Mouse (Mus musculus) heart, embryonic 16.5 days (tissue): ENCODE data around the gene Cfap100. TPM values are rescaled to one million over a fixed set of nuclear protein-coding genes. Genes with fewer than 3 reads are reported as not detected.

ENCODE experiments used
- ATAC-seq: fragments of 200-750 bp; cut with Nextera tagmentation; replicated peaks from 2 replicates; pipeline ENCODE4 v1.8.0; 2017; ENCODE audit warnings: moderate number of reproducible peaks; ENCODE audit not compliant: insufficient read depth, low FRiP score; ENCODE audit errors: extremely low read depth
- H3K27ac ChIP-seq: fragments of 300-500 bp; sonication (generic); 2 replicates; pipeline ENCODE4 v1.5.1; 2014; ENCODE audit warnings: mild to moderate bottlenecking, low read length, control low read depth, moderate library complexity
- H3K27me3 ChIP-seq: fragments of 300-500 bp; sonication (generic); 2 replicates; pipeline ENCODE4 v1.6.1; 2014; ENCODE audit warnings: low read length, mixed read lengths; ENCODE audit not compliant: control insufficient read depth, insufficient read depth
- H3K36me3 ChIP-seq: fragments of 300-500 bp; sonication (generic); 2 replicates; pipeline ENCODE4 v1.6.1; 2014; ENCODE audit not compliant: control insufficient read depth, insufficient read depth
- H3K4me1 ChIP-seq: fragments of 300-500 bp; sonication (generic); 2 replicates; pipeline ENCODE4 v1.6.1; 2014; ENCODE audit warnings: low read length, mixed read lengths; ENCODE audit not compliant: control insufficient read depth, insufficient read depth
- H3K4me2 ChIP-seq: fragments of 300-500 bp; sonication (generic); 2 replicates; pipeline ENCODE4 v1.6.1; 2014; ENCODE audit warnings: low read depth, mild to moderate bottlenecking, control low read depth, low read length
- H3K4me3 ChIP-seq: fragments of 300-500 bp; sonication (generic); 2 replicates; pipeline ENCODE4 v1.5.1; 2014; ENCODE audit warnings: mild to moderate bottlenecking, control low read depth, low read length
- H3K9ac ChIP-seq: fragments of 300-500 bp; sonication (generic); 2 replicates; pipeline ENCODE4 v1.6.1; 2014; ENCODE audit warnings: low read length, control low read depth
- H3K9me3 ChIP-seq: fragments of 300-500 bp; sonication (generic); replicated peaks from 2 replicates; pipeline ENCODE4 v1.6.1; 2016; ENCODE audit warnings: low read length; ENCODE audit not compliant: control insufficient read depth
- WGBS: fragments of 180-500 bp; shearing (Covaris S2); extraction: QIAGEN DNeasy Blood & Tissue Kit; methylation state at CpG from one replicate; pipeline ENCODE4 v1.1.7; 2014; 5-methylcytosine and 5-hydroxymethylcytosine counted together
- polyA plus RNA-seq: library from polyadenylated mRNA; unstranded; fragments of >200 nt; fragmentation: Nextera tagmentation; extraction: Ambion mirVana; gene quantifications from 2 replicates; pipeline ENCODE4 v1.2.1, GENCODE M21; 2015

The Cfap100 gene
- polyA plus RNA-seq, 1 experiment from 2014 or later: 0.50 TPM

- H3K4me3 ChIP-seq: no peak overlapping the region
- no peak overlapping the region for H3K4me2 ChIP-seq
- ATAC-seq: peak; percentile 57
- H3K9ac ChIP-seq: peak overlapping the region; percentile 37
- 30% methylated on average over 12 of the region's 12 CpGs for WGBS
- H3K27me3 ChIP-seq: no peaks in the 10 kb centered on the region
- H3K27ac ChIP-seq: peak overlapping the region; percentile 87
- H3K4me1 ChIP-seq: peaks cover 28% of the 10 kb centered on the region
- H3K9me3 ChIP-seq: no peaks in the 10 kb centered on the region
- peaks cover 29% of the 10 kb centered on the region for H3K36me3 ChIP-seq
These were observed 42.4 kb upstream of the Cfap100 start for GRCm38 (mm10) chr6:90470947-90471541.

DNA sequence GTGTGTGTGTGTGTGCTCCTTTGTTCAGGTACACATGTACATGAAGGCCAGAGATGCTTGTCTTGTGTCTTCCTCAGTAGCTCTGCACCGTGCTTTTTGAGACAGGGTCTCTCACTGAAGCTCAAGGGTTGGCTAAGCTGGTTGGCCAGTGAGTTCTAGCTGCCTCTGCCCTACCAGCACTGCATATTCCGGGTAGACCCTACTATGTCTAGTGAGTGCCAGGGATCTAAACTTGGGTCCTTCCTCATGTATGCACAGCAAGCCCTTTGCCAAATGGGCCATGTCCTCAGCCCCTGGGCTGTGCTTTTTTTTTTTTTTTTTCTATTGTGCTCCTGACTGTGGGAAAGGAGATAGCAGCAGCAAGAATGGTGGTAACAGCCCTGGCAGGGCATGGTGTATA, 41.7 kb upstream of the Cfap100 start:
- H3K27ac ChIP-seq: peak overlapping the region; percentile 87
- no peak for ATAC-seq
- 89% methylated on average over 2 of the region's 2 CpGs for WGBS
- peaks cover 24% of the 10 kb centered on the region for H3K36me3 ChIP-seq
- H3K4me1 ChIP-seq: peaks cover 35% of the 10 kb centered on the region
- H3K4me3 ChIP-seq: no peak overlapping the region
- no peak overlapping the region for H3K4me2 ChIP-seq
- no peaks in the 10 kb centered on the region for H3K27me3 ChIP-seq
- H3K9ac ChIP-seq: no peak overlapping the region
- no peaks in the 10 kb centered on the region for H3K9me3 ChIP-seq

- WGBS: 86% methylated on average over 6 of the region's 6 CpGs
- Histone ChIP-seq H3K4me2 (no peak overlapping the region), H3K4me3 (no peak overlapping the region), H3K36me3 (peaks cover 19% of the 10 kb centered on the region), H3K27me3 (no peaks in the 10 kb centered on the region), H3K9ac (no peak overlapping the region), H3K9me3 (no peaks in the 10 kb centered on the region), H3K27ac (no peak overlapping the region), H3K4me1 (peaks cover 47% of the 10 kb centered on the region)
- ATAC-seq: no peak
These were observed 40.4 kb upstream of the Cfap100 start for GRCm38 (mm10) chr6:90469041-90469440.

- Histone ChIP-seq H3K4me2 (no peak overlapping the region), H3K4me1 (peaks cover 52% of the 10 kb centered on the region), H3K9me3 (no peaks in the 10 kb centered on the region), H3K9ac (no peak overlapping the region), H3K27me3 (0 out of 2 replicates have a peak, but pooled peaks cover 1% of the 10 kb centered on the region), H3K27ac (no peak overlapping the region), H3K36me3 (peaks cover 18% of the 10 kb centered on the region), H3K4me3 (no peak overlapping the region)
- WGBS: 23% methylated on average over 1 of the region's 1 CpGs
- ATAC-seq: no peak
These were observed 39.6 kb upstream of the Cfap100 start for GRCm38 (mm10) chr6:90468216-90468615.

GRCm38 (mm10) chr6:90466847-90467410, 38.3 kb upstream of the Cfap100 start:
- no peak for ATAC-seq
- Histone ChIP-seq H3K27me3 (0 out of 2 replicates have a peak, but pooled peaks cover 2% of the 10 kb centered on the region), H3K4me3 (no peak overlapping the region), H3K4me1 (peaks cover 50% of the 10 kb centered on the region), H3K4me2 (no peak overlapping the region), H3K36me3 (peaks cover 18% of the 10 kb centered on the region), H3K27ac (no peak overlapping the region), H3K9ac (no peak overlapping the region), H3K9me3 (no peaks in the 10 kb centered on the region)
- WGBS: 90% methylated on average over 12 of the region's 12 CpGs

GRCm38 (mm10) chr6:90466079-90466478, 37.5 kb upstream of the Cfap100 start:
- ATAC-seq: no peak
- 73% methylated on average over 10 of the region's 10 CpGs for WGBS
- Histone ChIP-seq H3K4me3 (no peak overlapping the region), H3K27ac (no peak overlapping the region), H3K9me3 (no peaks in the 10 kb centered on the region), H3K27me3 (peaks cover 10% of the 10 kb centered on the region; the same call in 1 of the 2 replicates), H3K4me1 (peaks cover 42% of the 10 kb centered on the region), H3K36me3 (peaks cover 16% of the 10 kb centered on the region), H3K9ac (no peak overlapping the region), H3K4me2 (no peak overlapping the region)

GRCm38 (mm10) chr6:90465028-90465640, 36.5 kb upstream of the Cfap100 start:
- H3K9me3 ChIP-seq: no peaks in the 10 kb centered on the region
- H3K27me3 ChIP-seq: peaks cover 15% of the 10 kb centered on the region; the same call in 1 of the 2 replicates
- H3K27ac ChIP-seq: no peak overlapping the region
- 90% methylated on average over 11 of the region's 11 CpGs for WGBS
- no peak for ATAC-seq
- no peak overlapping the region for H3K4me3 ChIP-seq
- H3K4me2 ChIP-seq: no peak overlapping the region
- H3K4me1 ChIP-seq: peaks cover 32% of the 10 kb centered on the region
- no peak overlapping the region for H3K9ac ChIP-seq
- H3K36me3 ChIP-seq: peaks cover 14% of the 10 kb centered on the region

- no peak for ATAC-seq
- peak overlapping the region; percentile 67 for H3K9ac ChIP-seq
- H3K9me3 ChIP-seq: no peaks in the 10 kb centered on the region
- H3K4me3 ChIP-seq: peak overlapping the region; percentile 82
- H3K4me2 ChIP-seq: peak overlapping the region; percentile 92
- peaks cover 11% of the 10 kb centered on the region; the same call in 1 of the 2 replicates for H3K36me3 ChIP-seq
- H3K27ac ChIP-seq: peak overlapping the region; percentile 96
- H3K27me3 ChIP-seq: peaks cover 15% of the 10 kb centered on the region; the same call in 1 of the 2 replicates
- WGBS: 28% methylated on average over 7 of the region's 7 CpGs
- H3K4me1 ChIP-seq: peaks cover 31% of the 10 kb centered on the region
These were observed 35.4 kb upstream of the Cfap100 start for GRCm38 (mm10) chr6:90463890-90464421.
